ENCODE assay signal across 8 mouse cellular contexts in genomic region chr16:25058812-25059501, GRCm38 (mm10).
DNase-seq lines count a peak whose midpoint lies in the region; ATAC-seq lines count a peak whose summit lies in the region.

No protein-coding gene starts in this region.

- H3K9me3 ChIP-seq in hindbrain, embryonic 15.5 days, result no peaks in the 10 kb centered on the region

- peak overlapping the region; percentile 56 for H3K4me3 ChIP-seq in hindbrain, embryonic 15.5 days

- peak overlapping the region; percentile 94 for H3K27ac ChIP-seq in hindbrain, embryonic 15.5 days (replicated peaks)

- peak overlapping the region; percentile 82 for H3K4me2 ChIP-seq in hindbrain, embryonic 15.5 days

- peak; percentile 96 for DNase-seq in R1 (ENCODE audit: low read depth, low spot score)
- DNase-seq in cerebellum, postnatal 25 days, result peak; percentile 97 to 99
- DNase-seq in gastrocnemius, adult 18-20 months (ENCODE audit: low spot score), result peak; percentile 100
- peak; percentile 94 to 95 for DNase-seq in layer of hippocampus, postnatal 36 days
- peak; percentile 98 for DNase-seq in lung, postnatal 25 days (ENCODE audit: low spot score)
- peak; percentile 88 for DNase-seq in retina, embryonic 14.5 days (ENCODE audit: low spot score)
- DNase-seq in thymus, postnatal 36 days, result peak; percentile 78 to 81

- peaks cover 22% of the 10 kb centered on the region for H3K27me3 ChIP-seq in hindbrain, embryonic 15.5 days

- H3K36me3 ChIP-seq in hindbrain, embryonic 15.5 days, result no peaks in the 10 kb centered on the region

- peak; percentile 94 for ATAC-seq in hindbrain, embryonic 15.5 days (ENCODE audit: low FRiP score, low read depth)

- WGBS in hindbrain, embryonic 15.5 days, result under 1% methylated on average over 36 of the region's 36 CpGs

- H3K4me1 ChIP-seq in hindbrain, embryonic 15.5 days (replicated peaks), result peaks cover 20% of the 10 kb centered on the region

- H3K9ac ChIP-seq in hindbrain, embryonic 15.5 days, result peak overlapping the region; percentile 67

Comparison
In these comparisons a context has a peak if more than half of its experiments do, and no peak if none do; other contexts are left out.
1. Peak in every context shown above with its lines: DNase-seq, ATAC-seq, H3K4me3 ChIP-seq and H3K27ac ChIP-seq.